Mouse (Mus musculus): ENCODE measurements around the gene Mtm1.

Gene Mtm1

GRCm38 (mm10) chrX:71210467-71210866 is at the start of gene Mtm1:
Mtm1 (plus strand) TSS chrX:71210767.
- DNase-seq (ENCODE audit: low spot score) = no peak

- no peak for DNase-seq (ENCODE audit: low spot score)
Observed at GRCm38 (mm10) chrX:71181526-71181925, 29.0 kb upstream of the Mtm1 start.

DNA sequence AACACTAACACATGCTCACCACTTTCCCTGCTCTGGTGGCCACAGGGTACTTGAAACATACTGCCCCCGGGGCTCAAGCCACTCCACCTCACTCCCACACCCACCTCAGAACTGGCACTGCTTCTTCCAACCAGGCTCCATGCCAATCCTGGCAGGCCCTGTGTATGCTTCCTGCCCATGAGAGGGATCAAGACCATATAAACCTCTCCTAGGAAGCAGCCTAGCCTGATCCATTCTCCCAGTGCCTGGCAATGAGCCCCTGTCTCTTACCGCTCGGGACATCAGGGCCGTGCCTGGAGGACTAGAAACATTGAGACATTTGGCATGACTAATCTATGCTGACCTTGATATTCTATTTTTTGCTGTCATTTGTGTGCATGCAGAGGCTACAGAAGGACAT is 26.9 kb upstream of the Mtm1 start:
- DNase-seq (ENCODE audit: low spot score) = no peak

DNA sequence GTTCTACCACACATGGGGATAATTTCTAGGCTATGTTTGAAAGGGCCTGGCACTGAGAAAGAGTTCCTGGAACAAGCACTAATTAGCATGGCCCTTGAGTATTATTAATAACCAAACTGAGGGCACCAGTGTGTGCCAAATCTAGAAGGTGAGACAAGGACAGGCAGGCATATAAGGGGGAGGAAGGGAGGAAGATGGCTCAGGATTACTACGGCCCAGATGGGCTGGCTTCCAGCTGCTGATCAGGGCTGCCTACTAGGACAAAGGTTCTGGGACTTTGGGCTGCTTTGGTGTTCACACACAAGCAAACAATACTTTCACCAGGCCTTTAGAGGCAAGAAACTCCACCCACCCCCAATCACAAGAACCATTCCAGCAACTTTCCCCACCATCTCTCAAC is 24.2 kb upstream of the Mtm1 start:
- DNase-seq (ENCODE audit: low spot score) = no peak

DNA sequence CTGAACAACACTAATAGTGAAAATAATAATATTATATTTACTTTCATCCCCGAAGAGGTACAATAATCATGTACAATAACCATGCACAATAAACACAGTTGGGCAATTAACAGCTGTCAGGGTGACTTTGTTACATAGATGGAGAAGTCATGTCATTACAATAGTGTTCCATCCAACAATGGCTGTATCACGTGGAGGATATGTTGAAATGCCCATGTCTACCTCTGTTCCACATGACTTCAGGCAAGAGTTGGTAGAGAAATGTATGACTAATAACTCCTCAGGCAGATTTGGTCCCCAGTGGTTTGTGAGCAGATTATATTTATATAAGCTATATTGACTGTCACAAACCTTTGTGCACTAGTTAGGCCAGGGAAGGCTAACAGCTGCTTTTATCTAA is 5.8 kb upstream of the Mtm1 start:
- no peak for DNase-seq (ENCODE audit: low spot score)

DNA sequence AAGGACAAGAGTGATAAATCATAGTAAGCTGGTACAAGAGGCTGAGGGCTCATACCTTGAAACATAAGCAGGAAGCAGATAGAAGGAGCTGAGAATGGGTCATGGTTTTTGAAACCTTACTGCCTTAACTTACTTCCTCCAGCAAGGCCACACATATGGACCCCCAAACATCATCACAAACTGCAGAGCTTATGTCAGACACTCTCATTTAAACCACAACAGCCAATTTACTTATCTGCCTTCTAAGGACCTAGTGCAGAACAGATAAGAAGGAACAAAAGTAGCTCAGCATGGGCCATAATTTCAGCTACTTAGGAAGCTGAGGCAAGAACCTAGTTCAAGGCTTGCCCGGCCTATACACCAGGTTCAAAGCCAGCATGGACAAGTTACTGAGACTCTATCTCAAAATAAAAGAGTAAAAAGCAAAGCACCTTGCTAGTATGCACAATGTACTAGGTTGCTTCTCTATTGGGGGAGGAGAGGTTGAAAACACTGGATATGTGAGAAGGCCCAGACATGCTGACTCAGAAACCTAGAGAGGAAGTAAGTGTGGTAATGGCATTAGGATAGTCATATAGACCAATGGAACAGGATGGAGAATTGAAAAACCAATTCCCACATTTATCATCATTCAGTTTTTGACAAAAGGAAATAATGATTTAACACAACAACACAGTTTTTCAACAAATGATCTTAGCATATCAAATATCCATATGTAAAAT is 4.6 kb upstream of the Mtm1 start:
- no peak for DNase-seq (ENCODE audit: low spot score)

DNA sequence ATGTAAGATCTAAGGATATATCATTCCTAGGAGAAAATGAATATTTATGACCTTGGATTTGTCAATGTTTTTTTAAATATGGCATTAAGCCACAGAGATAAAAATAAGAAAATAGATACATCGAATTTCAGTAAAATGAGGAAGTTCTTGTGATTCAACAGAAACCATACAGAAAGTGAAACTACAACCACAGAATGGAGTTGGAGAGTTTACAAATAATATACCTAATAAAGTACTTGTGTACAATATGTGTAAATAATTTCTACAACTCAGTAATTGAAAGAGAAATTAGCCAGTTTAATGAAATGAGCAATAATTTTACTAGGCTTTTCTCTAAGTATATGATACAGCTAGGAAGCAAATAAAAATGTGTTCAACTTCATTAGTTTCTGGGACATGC is 4.0 kb upstream of the Mtm1 start:
- no peak for DNase-seq (ENCODE audit: low spot score)

DNA sequence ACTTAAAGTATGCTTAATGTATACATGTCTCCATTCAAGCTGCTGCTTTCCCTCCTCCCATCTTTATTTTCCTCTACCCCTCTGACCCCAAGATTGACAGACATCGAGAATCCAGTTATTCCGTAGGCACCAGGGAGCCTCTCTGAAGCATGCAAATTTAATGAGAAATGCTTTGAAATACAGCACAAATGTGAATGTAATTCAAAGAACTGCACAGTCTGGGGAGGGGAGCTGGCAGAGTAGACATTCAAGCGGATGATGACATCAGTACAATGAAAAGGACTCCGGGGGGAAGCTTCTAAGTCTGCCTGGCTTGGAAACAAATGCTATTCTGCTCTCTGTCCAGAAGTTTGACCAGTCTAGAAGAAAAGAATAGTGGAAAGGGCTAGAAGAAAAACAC is 2.3 kb downstream of the Mtm1 start:
- DNase-seq (ENCODE audit: low spot score) = no peak

GRCm38 (mm10) chrX:71214441-71215112 is 4.0 kb downstream of the Mtm1 start:
- DNase-seq (ENCODE audit: low spot score) = peak; percentile 90

- DNase-seq (ENCODE audit: low spot score) = peak; percentile 4
Observed at GRCm38 (mm10) chrX:71215113-71215708, 4.6 kb downstream of the Mtm1 start.

GRCm38 (mm10) chrX:71216879-71217278 is 6.3 kb downstream of the Mtm1 start:
- DNase-seq (ENCODE audit: low spot score) = no peak

DNA sequence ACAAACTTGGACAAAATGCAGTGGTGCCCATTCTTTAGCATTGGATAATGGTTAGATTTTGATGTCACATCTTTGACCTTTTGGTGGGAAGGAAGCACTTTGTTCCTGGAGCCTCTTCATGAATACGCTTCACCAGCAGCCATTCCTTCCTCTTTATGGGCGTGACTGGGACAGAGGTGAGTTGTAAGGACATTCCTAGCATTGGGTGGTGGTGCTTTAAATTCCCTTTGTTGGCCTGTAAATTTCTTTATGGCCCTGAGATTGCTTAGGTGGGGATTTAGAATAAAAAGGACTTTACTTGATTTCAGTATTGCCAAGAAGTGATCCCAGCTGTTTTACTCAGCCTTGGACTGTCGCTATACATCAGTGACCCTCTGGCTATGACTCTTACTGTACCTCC is 8.3 kb downstream of the Mtm1 start:
- no peak for DNase-seq (ENCODE audit: low spot score)

- no peak for DNase-seq (ENCODE audit: low spot score)
Observed at GRCm38 (mm10) chrX:71220896-71221295, 10.3 kb downstream of the Mtm1 start.

- DNase-seq (ENCODE audit: low spot score) = no peak
Observed at GRCm38 (mm10) chrX:71222648-71223408, 12.3 kb downstream of the Mtm1 start.

- DNase-seq (ENCODE audit: low spot score) = no peak
Observed at GRCm38 (mm10) chrX:71226881-71227280, 16.3 kb downstream of the Mtm1 start.

DNA sequence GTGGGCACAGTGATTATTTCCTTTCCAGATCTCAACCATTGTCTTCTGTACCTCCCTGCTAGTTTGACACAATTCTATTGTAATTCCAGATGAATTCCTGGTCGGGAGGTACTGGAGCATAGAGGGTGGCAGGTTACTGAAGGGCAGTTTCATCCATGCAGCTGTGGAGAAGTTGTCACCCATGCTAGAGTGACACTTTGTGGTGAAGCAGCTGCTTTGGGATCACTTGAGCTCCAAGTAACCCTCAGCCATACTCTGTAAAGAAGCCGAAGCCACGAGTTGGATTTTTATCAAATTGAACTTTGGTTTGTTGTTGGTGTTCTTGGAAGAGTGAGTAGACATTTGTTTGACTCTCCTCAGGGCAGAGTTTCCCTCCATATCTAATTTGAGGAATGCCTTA is 17.6 kb downstream of the Mtm1 start:
- DNase-seq (ENCODE audit: low spot score) = no peak

DNA sequence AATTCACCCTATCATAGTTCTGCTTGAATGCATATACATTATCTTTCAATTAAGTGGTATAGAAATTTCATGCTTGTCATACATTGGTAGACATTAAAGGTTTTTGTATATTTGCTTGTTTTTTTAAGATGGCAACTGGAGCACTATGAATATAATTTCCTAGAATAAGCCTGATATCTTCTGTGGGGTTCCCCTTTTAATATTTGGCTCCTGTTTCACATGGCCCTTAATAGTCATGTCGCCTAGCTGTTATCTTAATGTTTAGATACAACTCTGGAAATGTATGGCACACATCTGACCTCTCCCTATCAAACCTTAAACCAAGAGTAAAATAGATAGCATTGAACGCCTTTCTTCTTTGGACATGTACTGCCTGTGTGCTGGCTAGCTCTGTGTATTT is 20.3 kb downstream of the Mtm1 start:
- no peak for DNase-seq (ENCODE audit: low spot score)

DNA sequence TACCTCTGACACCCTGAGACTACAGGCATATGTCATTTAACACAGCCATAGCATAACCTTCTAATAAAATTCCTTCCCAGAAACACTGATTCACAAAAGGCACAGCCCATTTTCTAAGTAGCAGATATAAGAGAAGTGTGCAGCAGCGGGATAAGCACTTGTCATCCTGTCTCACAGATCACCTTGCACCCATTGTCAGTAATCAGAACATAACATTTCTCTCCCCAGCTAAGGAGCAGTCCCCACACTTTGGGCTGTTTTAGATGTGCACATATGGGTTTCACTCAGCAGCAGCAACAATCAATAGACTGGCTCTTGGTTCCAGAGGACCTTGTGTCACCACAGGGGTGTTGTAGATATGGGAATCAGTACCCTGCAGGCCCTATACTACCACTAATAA is 45.9 kb downstream of the Mtm1 start:
- DNase-seq (ENCODE audit: low spot score) = no peak

DNA sequence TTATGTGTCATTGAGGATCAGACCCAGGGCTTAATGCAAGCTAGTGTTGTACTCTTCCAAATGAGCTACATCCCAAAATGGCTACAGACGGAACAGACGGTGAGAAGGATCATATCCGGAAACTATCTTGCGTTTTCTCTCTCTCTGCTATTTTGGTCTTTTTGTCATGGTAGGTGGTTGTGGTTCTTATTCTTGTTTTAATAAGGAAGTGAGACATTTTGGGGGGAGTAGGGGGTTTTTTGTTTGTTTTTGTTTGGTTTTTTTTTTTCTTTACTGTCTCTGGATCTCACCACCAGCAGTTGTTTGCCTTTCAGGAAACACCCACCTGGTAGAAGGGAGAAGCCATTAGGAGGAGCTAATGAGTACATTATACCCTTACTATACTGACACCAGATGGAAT is 50.3 kb downstream of the Mtm1 start:
- no peak for DNase-seq (ENCODE audit: low spot score)

DNA sequence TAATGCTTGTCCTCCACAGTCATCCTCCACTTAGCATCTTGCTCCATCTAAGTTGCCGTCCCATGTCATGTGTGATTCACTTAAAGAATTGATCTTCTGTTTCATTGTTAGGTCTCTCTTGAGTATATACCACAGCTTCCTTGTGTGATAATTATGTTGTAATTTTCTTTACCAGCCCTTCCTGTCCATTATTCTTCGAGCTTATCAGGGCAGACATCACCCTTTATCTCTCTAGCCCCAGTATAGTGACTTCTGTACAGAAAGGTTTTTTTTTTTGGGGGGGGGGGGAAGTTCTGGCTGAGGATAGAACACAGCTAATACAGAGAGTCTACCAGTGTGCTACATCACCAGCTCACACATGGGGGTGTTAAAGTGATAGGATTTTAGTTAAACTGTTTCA is 53.7 kb downstream of the Mtm1 start:
- no peak for DNase-seq (ENCODE audit: low spot score)

- DNase-seq (ENCODE audit: low spot score) = no peak
Observed at GRCm38 (mm10) chrX:71268972-71269371, 58.4 kb downstream of the Mtm1 start.

DNA sequence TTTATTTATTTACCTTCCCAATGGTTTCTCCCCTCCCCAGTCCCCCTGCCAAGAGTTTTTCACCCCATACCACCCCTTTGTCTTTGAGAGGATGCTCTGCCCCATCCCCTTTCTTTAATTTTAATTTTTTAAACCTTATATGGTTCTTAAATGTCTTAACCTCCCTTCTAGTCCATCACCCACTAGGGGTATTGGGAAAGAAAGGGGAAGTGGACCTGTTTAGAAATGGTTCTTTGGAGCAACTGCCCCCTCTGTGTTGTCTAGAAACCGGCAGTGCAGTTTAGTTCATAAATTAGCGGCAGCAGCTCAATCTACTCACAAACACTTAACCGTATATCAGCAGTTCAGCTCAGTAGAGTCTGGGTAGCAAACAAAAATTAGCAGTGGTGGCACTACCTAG is 63.6 kb downstream of the Mtm1 start:
- DNase-seq (ENCODE audit: low spot score) = no peak

GRCm38 (mm10) chrX:71285473-71285872 is 74.9 kb downstream of the Mtm1 start:
- no peak for DNase-seq (ENCODE audit: low spot score)

Measured in ovary, adult 18-20 months (tissue).